Mouse (Mus musculus) Patski (cell line): Measurements from ENCODE around the gene Flna. TPM values are rescaled to one million over a fixed set of nuclear protein-coding genes. Genes with fewer than 3 reads are reported as not detected.

Source experiments
- ATAC-seq: fragments of 100-300 bp; one replicate; pipeline ENCODE4 v1.8.0; 2021
- CTCF ChIA-PET: fragments of 350-600 bp; sonication (Branson Sonifier 250); formaldehyde crosslinking; loops from one replicate; lab custom pipeline; 2022; ENCODE audit warnings: inconsistent platforms; lab: Charles Lee
- POLR2A ChIA-PET: fragments of 350-600 bp; sonication (Branson Sonifier 250); formaldehyde crosslinking; loops from one replicate; lab custom pipeline; 2022; ENCODE audit warnings: antibody characterized with exemption, inconsistent platforms; lab: Charles Lee
- DNase-seq: peaks from one replicate; pipeline ENCODE4 v3.0.0-alpha.2; 2011; ENCODE audit warnings: low read depth, low spot score
- H3K27me3 ChIP-seq: fragments of 371-371 bp; one replicate; pipeline ENCODE4 v1.5.1; 2021
- CTCF ChIP-seq: fragments of 100-300 bp; IDR thresholded peaks from one replicate; pipeline ENCODE4 v1.5.1; 2021
- in situ Hi-C: fragments of 300-500 bp; cut with MboI; formaldehyde crosslinking; loops from 3 replicates; pipeline ENCODE4 v1.11.1; 2018; ENCODE audit warnings: low pct_unique_long_range_greater_than_20kb, mixed read lengths
- polyA plus RNA-seq: library from polyadenylated mRNA; unstranded; gene quantifications from one replicate; pipeline ENCODE4 v1.2.3, GENCODE M21; 2021

The Flna gene
- 888 TPM for polyA plus RNA-seq

DNA sequence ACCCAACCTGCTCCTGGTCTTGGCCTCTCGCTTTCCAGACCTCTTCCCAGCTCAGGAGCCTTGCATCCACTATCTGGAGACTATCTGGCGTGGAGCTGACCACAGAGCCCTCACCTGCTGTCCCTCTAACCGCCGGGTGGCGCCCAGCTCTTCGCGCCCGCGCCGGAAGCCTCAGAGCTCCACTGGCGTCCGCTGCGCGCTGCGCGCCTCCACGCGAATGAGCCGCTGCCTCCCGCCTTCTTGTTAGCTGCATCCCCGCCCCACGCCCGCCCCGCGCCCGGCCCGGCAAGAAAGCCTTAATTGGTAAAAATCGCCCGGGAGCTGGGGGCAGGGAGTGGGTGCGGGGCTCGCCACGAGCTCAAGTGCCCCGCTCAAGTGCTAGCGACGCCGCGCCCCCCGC lies at the start of gene Flna:
TSS of gene Flna (minus strand) at position 206 of the 400 bp plus-strand sequence.
- no peak for TF ChIP-seq CTCF
- ChIA-PET POLR2A (interaction anchor here (1.5 kb wide), 1 partner anchor 164 kb away, joined by 4 read pairs; no protein-coding TSS in a partner anchor), CTCF (interaction anchor here (0.8 to 3.7 kb wide), 8 partner anchors 9 to 164 kb away, joined by 3 to 28 read pairs (median 6); partner anchors contain the start of genes Fam3a and Ikbkg)
- H3K27me3 ChIP-seq, result peaks cover 3% of the 10 kb centered on the region
- in situ Hi-C loops, result loop anchor here (5.0 kb wide), 2 partner anchors 33 to 163 kb away; partner anchors contain the start of genes Dnase1l1 and Taz
- DNase-seq, result no peak
- ATAC-seq, result no peak

DNA sequence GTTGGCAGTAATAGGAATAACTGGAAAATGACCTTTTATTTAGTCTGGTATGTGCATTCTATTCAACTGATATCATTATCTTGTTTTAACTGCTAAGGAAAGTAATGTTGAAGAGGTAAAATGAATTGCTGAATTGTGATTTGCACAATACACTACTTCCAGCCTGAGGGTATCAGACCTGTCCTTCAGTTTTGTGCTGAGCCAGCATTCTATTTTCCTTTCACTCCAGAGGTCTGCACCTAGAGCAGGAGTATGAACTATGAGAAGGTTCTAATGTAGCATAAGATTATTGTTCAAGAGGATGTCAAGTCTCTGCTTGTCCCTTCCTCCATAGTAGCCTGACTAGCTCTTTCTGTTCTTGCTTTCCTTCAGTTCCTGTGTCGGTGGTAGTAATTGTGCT lies 48.7 kb upstream of the Flna start:
- in situ Hi-C loops, result no loop called here
- H3K27me3 ChIP-seq, result peaks cover 5% of the 10 kb centered on the region
- ChIA-PET CTCF (interaction anchor here (1.3 kb wide), 1 partner anchor 9 kb away, joined by 4 read pairs; no protein-coding TSS in a partner anchor), POLR2A (no interaction called here)
- DNase-seq (no peak), ATAC-seq (no peak)
- TF ChIP-seq CTCF, result no peak

DNA sequence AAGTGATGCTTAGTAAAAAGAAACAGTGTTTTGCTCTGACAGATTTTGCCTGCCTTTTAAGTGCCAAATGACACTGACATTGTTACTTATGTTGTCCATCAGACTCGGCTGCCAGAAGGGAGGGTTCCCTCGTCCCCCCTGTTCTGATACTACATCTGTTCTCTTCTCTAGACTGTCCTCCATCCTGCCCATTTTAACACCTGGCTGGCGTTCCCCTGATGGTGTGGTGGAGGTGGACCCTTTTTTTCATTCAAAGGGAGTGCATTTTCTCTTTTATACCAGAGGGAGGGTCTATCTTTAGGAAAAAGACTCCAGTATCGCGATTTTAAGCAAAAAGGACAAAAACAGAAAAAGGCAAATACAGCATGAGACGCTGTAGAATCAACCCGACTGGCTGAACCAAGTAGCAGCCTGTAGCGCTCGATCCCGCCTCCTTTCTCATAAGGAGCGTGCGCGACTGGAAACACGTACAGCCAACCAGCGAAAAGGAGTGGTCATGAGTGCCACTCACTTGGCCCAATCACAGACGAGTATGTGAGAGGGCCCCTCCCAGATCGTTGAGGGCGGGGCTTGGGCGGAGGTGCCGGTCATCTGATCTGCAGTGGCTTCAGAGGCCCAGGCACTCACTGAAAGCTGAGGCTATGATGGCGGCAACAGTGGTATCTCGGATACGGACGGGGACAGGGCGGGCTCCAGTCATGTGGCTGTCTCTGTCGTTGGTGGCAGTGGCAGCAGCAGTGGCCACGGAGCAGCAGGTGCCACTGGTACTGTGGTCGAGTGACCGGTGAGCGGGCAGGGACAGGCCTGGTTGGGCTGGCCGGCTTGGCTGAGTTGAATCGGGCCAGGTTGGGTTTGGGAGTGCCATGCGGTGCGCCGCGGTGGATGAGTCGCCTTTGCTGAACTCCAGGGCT lies 47.2 kb upstream of the Flna start, which contains the start of gene Atp6ap1:
TSS of gene Atp6ap1 (plus strand) at position 560 of the 911 bp plus-strand sequence.
- POLR2A ChIA-PET, result interaction anchor here (0.6 kb wide), 1 partner anchor 11 kb away, joined by 4 read pairs; no protein-coding TSS in a partner anchor
- H3K27me3 ChIP-seq, result peaks cover 8% of the 10 kb centered on the region
- TF ChIP-seq CTCF, result no peak
- DNase-seq (peak; percentile 59), ATAC-seq (peak; percentile 97)
- CTCF ChIA-PET, result interaction anchor here (1.3 kb wide), 1 partner anchor 10 kb away, joined by 4 read pairs; no protein-coding TSS in a partner anchor
- in situ Hi-C loops, result no loop called here

DNA sequence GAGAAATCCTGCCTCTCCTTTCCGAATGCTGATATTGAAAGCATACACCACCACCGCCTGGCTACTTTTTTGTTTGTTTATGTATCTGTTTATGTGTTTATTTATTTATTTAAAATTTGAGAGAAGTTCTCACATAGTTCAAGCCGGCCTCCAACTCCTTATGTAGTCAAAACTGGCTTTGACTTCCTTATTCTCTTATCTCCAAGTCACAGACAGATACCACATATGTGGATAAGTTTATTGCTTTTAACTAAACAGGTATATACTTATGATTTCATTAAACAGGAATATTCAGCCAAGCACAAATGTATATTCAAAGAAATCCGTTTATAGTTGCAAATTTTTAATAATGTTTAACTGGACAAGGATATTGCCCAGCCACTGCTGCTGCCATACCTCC lies 43.8 kb upstream of the Flna start:
- ATAC-seq (no peak), DNase-seq (no peak)
- TF ChIP-seq CTCF, result no peak
- ChIA-PET CTCF (interaction anchor here (1.4 kb wide), 1 partner anchor 119 kb away, joined by 3 read pairs; no protein-coding TSS in a partner anchor), POLR2A (no interaction called here)
- in situ Hi-C loops, result no loop called here
- peaks cover 8% of the 10 kb centered on the region for H3K27me3 ChIP-seq

DNA sequence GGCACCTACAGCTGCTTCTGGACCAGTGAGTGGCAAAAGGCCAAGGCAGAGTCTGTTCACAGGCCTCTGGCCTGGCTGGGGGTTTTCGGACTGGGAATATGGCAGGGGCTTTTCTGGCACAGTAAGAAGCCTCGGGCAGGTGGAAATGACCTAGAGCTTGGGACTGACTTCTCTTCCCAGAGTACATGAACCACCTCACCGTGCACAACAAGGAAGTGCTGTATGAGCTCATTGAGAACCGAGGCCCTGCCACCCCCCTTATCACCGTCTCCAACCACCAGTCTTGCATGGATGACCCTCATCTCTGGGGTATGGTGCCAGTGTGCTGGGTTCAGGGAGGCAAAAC lies 33.4 kb upstream of the Flna start:
- H3K27me3 ChIP-seq, result peaks cover 19% of the 10 kb centered on the region
- ATAC-seq, result no peak
- DNase-seq, result no peak
- CTCF ChIA-PET, result interaction anchor here (1.2 to 2.0 kb wide), 2 partner anchors 14 to 34 kb away, joined by 5 to 9 read pairs; partner anchors contain the start of gene Flna
- in situ Hi-C loops, result loop anchor here (5.0 kb wide), 1 partner anchor 36 kb away; the partner anchor contains the start of gene Flna
- POLR2A ChIA-PET, result interaction anchor here (0.8 to 1.4 kb wide), 3 partner anchors 12 to 35 kb away, joined by 3 to 7 read pairs (median 3); partner anchors contain the start of gene Rpl10
- TF ChIP-seq CTCF, result no peak

DNA sequence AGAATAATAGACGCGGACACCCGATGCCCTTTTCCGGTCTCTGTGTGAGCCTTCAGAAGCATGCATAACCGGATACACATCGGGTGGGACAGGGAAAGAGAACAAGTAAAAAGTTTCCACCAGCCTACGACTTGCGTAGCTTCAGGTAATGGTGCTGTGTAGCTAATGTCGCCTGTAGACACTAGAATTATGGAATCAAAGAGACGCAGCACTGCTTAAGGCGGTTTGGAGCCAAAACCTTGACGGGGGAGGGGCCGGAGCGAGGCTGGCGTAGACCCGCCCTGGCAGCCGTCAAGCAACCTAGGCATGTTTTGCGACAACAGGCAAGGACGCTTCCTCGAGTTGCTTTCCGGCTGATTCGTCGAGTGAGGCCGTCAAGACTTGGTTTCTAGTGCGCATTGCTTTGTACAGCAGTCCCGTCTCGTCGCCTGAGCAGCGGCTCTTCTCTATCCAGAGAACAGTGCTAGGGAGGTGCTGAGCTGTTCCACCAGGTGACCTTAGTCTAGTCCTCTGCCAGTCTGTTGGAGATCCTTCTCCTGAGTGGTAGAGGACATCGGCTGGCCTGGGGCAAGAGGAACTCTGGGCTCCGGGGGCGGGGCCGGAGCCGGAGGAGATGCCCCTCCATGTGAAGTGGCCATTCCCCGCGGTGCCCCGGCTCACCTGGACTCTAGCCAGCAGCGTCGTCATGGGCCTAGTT lies 32.9 kb upstream of the Flna start:
- ChIA-PET CTCF (interaction anchor here (1.2 kb wide), 1 partner anchor 13 kb away, joined by 5 read pairs; no protein-coding TSS in a partner anchor), POLR2A (interaction anchor here (0.8 to 1.4 kb wide), 3 partner anchors 12 to 35 kb away, joined by 3 to 7 read pairs (median 3); partner anchors contain the start of gene Rpl10)
- DNase-seq (no peak), ATAC-seq (peak; percentile 33)
- peaks cover 19% of the 10 kb centered on the region for H3K27me3 ChIP-seq
- in situ Hi-C loops, result loop anchor here (5.0 kb wide), 1 partner anchor 35 kb away; the partner anchor contains the start of gene Flna
- no peak for TF ChIP-seq CTCF

DNA sequence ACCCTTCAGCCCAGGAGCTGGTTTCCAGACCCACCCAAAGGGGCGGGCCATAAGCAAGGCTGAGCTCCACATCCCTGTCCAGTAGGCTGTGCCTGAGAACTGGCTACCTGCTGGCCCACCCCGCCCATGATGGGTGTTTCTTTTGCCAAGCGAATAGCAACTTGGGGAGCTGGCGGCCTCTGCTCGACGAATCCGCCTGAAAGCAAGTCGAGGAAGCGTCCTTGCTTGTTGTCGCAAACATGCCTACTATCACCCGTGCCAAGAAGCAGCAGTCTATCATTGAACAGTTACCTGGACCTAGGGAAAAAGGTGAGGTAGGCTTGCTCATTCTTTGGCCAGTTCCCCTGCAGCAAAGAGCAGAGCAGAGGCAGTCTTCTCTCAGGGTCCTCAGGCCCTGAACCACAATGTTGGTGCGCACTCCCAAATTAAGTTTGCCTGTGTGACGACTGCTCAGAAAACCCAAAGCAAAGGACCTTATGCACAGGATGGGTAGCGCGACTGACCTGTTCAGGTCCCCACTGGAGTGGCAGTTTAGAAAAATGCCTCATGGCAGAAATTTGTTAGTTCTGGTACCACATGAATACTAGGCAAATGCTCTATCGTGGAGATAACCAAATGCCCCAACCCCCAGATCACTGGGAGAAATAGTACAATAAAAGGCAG lies 32.2 kb upstream of the Flna start, which contains the start of the genes Taz and Dnase1l1:
TSS of gene Taz (plus strand) at position 181 of the 663 bp plus-strand sequence.
TSS of gene Dnase1l1 (minus strand) at position 606 of the 663 bp plus-strand sequence.
- H3K27me3 ChIP-seq, result peaks cover 19% of the 10 kb centered on the region
- ATAC-seq (peak; percentile 96), DNase-seq (no peak)
- in situ Hi-C loops, result loop anchor here (5.0 kb wide), 1 partner anchor 35 kb away; the partner anchor contains the start of gene Flna
- TF ChIP-seq CTCF, result no peak
- ChIA-PET CTCF (interaction anchor here (1.2 to 1.3 kb wide), 3 partner anchors 12 to 132 kb away, joined by 3 to 5 read pairs (median 4); no protein-coding TSS in a partner anchor), POLR2A (interaction anchor here (1.0 to 2.3 kb wide), 3 partner anchors 9 to 36 kb away, joined by 3 to 10 read pairs (median 6); partner anchors contain the start of gene Rpl10)

DNA sequence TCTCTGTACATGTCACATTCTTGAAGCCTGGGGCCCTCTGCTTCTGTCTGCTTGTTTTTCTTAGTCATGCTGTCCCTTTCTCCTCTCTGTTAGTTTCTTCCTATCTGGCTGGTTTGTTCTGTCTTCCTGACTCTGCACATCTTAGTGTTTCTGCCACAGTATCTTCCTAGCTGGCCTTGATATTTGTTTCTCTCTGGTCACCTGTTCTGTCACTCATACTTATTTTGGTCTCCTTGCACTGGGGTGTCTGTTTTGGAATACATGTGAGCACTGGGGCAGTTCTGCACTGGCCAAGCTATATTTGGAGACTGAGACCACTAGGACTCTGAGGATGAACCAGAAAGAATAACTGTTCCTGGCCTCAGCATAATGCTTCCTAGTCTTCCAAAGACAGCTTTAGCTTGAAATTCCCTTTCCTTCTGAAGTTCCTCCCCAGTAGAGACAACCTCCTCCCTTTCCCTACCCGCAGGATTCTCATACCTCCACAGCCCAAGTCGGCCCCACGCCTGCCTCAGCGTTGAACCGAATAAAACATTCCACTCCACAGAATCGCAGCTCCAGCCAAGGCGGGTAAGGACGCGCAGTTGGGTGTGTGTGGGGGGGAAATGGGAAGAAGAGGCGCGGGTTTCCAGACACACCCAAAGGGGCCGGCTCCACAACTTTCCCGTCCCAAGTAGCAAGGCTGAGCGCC lies 31.6 kb upstream of the Flna start:
- ChIA-PET POLR2A (interaction anchor here (1.0 to 2.3 kb wide), 4 partner anchors 8 to 35 kb away, joined by 3 to 10 read pairs (median 7); partner anchors contain the start of gene Rpl10), CTCF (interaction anchor here (1.3 kb wide), 2 partner anchors 32 to 133 kb away, joined by 3 to 4 read pairs; no protein-coding TSS in a partner anchor)
- in situ Hi-C loops, result loop anchor here (5.0 kb wide), 1 partner anchor 34 kb away; the partner anchor contains the start of gene Flna
- ATAC-seq, result no peak
- no peak for DNase-seq
- peaks cover 19% of the 10 kb centered on the region for H3K27me3 ChIP-seq
- TF ChIP-seq CTCF, result no peak
